Mouse (Mus musculus): ENCODE results near the gene BC025446. TPM values are rescaled to one million over a fixed set of nuclear protein-coding genes. Genes with fewer than 3 reads are reported as not detected.

Gene BC025446
- polyA plus RNA-seq, 1 experiment from 2014 or later = 22.6 TPM

DNA sequence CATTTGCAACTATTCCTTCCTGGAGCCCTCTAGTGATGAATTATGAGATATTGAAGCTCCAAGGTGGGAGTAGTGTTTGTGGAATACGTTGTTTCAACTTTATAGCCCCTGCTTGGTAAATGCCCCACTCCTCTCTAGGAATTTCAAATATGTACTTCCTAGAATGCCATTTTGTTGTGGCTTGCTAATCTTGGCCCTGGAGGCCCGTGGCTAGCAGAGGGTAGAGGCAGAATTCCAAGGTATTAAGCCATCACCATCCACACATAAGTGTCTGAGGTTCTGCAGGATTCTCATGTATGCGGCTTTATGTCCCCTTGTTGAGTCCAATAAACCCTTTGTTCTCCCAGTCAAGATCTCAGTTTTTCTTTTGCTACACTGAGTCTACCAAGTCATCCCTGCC is 55.7 kb downstream of the BC025446 start:
- WGBS = 57% methylated on average over 3 of the region's 3 CpGs
- H3K27ac ChIP-seq (ENCODE audit: low read length) = no peak overlapping the region
- H3K4me3 ChIP-seq (ENCODE audit: low read length) = no peak overlapping the region
- H3K9ac ChIP-seq (replicated peaks; ENCODE audit: low read length) = no peak overlapping the region
- no peaks in the 10 kb centered on the region for H3K27me3 ChIP-seq (ENCODE audit: insufficient read depth, low read length)
- no peaks in the 10 kb centered on the region for H3K36me3 ChIP-seq (ENCODE audit: insufficient read depth, low read length)
- no peaks in the 10 kb centered on the region for H3K4me1 ChIP-seq (ENCODE audit: insufficient read depth, low read length)
- no peaks in the 10 kb centered on the region for H3K9me3 ChIP-seq (ENCODE audit: low read length)
- ATAC-seq (ENCODE audit: low FRiP score, low TSS enrichment) = no peak
- H3K4me2 ChIP-seq (replicated peaks; ENCODE audit: low read depth, low read length) = no peak overlapping the region

Other genes starting within 250 kb of the BC025446 start
- gene Ly6i, start 232.9 kb upstream of the BC025446 start, polyA plus RNA-seq (2015; fragmentation: Nextera tagmentation; extraction: Ambion mirVana) = 0.27 and 0.30 TPM in 2 replicates
- 716 and 795 TPM in 2 replicates for gene Ly6a, start 218.3 kb upstream of the BC025446 start, polyA plus RNA-seq (2015; fragmentation: Nextera tagmentation; extraction: Ambion mirVana)
- gene Ly6c1, start 167.5 kb upstream of the BC025446 start, polyA plus RNA-seq (2015; fragmentation: Nextera tagmentation; extraction: Ambion mirVana) = 17.9 and 21.9 TPM in 2 replicates
- gene Ly6c2, start 104.4 kb upstream of the BC025446 start, polyA plus RNA-seq (2015; fragmentation: Nextera tagmentation; extraction: Ambion mirVana) = 0.90 and 1.6 TPM in 2 replicates
- 0.63 and 1.3 TPM in 2 replicates for gene Ly6g, start 61.1 kb upstream of the BC025446 start, polyA plus RNA-seq (2015; fragmentation: Nextera tagmentation; extraction: Ambion mirVana)
- 0.37 and 0.54 TPM in 2 replicates for gene Ly6f, start 52.0 kb downstream of the BC025446 start, polyA plus RNA-seq (2015; fragmentation: Nextera tagmentation; extraction: Ambion mirVana)